Mouse (Mus musculus) forelimb bud, embryonic 11.5 days (tissue): ENCODE data around the gene Dyx1c1.

ENCODE experiments used
- DNase-seq: peaks from one replicate; pipeline ENCODE4 v3.0.0-alpha.2; 2012; ENCODE audit warnings: low read depth, low spot score

Gene Dyx1c1

DNA sequence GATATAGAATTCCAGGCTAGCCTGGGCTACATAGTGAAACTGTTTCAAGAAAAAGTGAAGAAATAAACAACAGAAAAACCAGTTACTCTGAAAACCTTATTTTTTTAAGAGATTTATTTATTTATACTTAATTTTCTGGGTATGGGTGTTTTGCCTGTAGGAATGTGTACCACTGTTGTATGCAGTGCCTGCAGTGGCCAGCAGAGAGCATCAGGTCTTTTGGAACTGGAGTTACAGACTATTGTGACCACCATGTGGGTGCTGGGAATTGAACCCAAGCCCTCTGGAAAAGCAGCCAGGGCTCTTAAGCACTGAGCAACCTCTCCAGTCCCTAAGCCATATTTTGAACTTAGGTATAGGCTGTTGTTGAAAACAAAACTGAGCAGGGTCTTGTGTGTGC lies 14.4 kb downstream of the Dyx1c1 start:
- DNase-seq: no peak

DNA sequence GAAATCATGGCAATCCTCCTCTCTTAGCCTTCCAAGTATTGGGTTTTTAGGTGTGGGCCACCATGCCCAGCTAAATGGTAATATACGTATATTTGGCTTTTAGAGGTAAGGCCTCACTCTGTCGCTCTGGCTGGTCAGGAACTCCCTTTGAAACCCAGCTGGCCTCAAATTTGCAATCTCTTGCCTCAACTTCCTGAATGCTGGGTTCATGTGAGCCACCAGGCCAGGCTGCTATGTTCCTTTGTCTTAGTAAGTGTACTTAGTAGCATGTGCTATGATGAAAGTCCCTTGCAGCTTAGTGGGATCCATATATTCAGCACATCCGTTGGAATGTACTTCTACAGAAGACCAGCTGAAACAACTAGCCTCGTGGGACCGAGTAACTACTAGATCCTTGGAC lies 16.1 kb downstream of the Dyx1c1 start:
- DNase-seq: no peak

DNA sequence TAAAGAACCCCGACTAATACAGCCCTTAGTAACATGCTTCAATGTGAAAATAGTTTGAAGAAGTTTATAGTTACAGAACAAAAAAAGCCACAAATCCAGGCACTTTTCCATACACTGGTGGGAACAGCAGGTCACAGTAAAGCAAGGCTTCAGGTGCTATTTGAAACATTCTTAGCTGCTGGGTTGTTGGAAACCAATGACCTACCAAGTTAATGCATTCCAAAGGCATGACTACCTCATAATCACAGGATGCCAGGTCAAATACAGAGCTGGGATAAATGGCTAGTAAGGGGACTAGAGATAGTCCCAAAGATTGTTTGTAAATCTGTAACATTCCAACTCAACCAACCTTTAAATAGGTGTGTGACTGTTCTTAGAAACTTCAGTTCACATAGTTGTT lies 16.7 kb downstream of the Dyx1c1 start:
- DNase-seq: no peak

DNA sequence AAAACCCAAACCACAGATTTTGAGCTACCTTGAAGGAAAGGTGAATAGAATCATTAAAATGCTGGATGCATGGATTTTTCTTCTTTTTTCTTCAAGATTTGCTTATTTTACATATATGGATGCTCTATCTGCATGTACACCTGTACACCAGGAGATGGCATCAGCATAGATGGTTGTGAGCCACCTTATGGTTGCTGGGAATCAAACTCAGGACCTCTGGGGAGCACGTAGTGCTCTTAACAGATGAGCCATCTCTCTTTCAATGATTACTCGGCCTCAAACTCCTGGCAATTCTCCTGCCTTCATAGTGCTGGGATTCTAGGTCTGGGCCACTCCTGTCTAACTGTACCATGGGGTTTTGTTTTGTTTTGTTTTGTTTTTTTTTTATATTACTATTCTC lies 24.5 kb downstream of the Dyx1c1 start:
- DNase-seq: no peak

DNA sequence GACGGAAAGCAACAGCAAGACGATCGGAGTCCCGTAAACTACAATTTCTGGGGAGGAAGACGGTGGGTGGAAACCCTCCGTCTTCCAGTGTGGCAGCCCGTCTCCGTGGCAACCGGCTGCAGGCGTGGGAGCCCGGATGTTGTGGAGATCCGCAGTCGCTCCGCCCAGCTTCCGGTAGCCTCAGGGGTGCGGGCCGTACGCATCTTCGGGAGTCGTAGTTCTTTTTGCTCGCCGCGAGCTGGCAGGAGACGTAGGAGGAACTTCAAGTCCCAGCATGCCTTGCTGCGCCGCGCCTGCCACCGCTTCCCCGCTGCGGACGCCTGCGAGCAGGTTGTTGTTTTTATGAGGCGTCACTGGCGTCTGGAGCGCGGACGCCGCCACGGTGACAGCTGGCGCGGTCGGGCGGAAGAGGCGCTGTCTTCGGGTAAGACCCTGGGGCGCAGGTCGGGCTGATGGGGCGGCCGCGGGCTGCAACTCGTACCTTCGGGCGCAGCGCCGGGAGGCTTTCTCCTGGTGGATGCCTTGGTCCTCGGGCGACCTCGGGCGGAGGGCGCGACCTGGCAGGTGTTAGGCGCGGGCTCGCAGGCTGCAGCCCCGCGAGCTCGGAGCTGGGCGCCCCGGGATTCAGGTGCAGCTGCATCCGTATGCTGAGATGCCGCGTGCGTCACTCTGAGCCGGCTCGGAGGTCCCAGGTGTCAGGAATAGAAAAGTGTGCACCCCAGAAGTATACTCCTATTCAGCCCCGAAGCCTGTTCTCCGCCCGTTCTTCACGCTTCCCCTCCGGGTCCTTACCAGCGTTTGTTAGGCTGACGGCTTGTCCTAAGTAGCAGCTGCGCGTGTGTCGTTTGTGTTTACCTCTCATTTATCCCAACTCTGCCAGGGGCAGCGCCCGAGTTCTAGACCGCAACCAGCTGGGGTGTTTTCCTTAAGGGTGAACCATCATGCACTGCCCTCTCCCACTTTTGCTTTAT lies 26.9 kb downstream of the Dyx1c1 start, which contains the start of the genes Ccpg1os and Ccpg1:
Ccpg1os (minus strand) TSS at position 133 of the 971 bp plus-strand sequence.
Ccpg1 (plus strand) TSS at position 180 of the 971 bp plus-strand sequence.
- DNase-seq: peak; percentile 97

DNA sequence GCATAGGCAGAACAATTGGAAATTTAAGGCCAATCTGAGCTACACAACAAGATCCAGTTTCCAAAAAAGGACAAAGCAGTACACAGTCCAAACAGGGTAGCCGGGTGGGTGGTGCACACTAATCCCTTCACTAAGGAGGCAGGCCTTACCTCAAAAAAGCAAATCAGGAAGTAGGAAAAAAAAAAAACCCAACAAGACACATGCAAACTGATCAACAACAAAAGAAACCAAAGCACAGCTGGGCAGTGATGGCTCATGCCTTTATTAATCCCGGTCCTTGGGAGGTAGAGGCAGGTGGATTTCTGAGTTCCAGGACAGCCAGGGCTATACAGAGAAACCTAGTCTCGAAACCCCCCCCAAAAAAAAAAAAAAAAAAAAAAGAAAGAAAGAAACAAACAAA lies 29.1 kb downstream of the Dyx1c1 start:
- no peak for DNase-seq

DNA sequence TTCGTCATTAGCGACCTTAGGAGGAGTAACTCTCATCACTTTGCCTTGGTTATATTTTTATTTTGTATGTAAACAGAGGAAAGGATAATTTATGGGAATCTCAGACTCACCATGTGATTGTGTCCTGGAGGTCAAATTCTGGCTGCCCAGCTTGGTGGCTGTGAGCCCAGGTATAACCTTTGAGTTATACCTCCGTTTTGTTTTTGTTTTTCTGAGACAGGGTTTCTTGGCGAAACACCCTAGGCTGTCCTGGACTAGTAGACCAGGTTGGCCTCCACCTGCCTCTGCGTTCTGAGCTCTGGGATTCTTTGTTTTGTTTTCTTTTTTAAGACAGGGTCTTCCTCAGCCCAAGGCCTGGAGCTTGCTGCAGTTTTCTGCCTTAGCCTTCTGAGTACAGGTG lies 30.1 kb downstream of the Dyx1c1 start:
- DNase-seq: no peak

DNA sequence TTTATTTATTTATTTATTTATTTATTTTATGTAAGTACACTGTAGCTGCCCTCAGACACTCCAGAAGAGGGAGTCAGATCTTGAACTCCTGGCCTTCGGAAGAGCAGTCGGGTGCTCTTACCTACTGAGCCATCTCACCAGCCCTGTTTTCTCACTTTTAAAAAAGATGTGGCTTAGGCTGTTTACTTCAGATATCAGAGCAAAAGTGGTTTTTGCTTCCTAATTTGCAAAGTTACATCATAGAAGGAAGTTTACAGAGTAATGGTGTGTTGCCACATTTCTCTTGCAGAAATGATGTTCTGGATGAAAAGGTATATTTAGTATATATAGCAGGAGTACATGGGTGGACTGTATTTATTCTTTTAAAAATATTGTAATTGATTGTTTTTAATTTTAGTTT lies 32.8 kb downstream of the Dyx1c1 start:
- DNase-seq: no peak

DNA sequence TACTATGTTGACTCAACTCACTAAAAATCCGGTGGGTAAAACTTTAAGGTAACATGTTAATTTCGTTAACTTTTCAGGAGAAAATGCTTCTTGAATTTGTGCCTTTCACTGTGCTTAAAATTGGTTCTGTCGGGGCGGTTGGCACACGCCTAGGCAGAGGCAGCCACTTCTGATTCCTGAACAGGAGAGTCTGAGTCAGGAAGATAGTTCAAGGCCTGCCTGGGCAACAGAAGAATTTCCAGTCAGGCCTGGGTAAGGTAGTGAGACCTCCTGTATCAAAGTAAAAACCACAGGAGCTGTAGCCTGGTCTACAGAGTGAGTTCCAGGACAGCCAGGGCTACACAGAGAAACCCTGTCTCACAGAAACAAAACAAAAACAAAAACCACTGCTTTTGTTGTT lies 34.0 kb downstream of the Dyx1c1 start:
- DNase-seq: no peak

DNA sequence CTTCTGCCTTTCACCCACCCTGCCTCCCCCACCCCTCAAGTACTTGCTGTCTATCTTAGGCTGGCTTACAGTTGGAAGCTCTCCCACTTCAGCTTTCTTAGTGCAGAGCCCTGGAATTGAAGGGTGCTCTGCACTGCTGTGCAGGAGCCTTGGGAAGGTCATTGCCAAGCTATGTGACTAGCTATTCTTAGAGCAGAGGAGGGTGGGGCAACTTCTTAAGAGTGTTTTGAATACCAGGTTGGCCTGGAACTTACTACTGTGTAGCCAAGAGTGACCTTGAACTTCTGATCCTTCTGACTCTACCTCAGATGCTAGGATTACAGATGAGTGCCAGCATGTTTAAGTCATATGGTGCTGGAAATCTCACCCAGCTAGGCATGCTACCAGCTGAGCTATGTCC lies 37.6 kb downstream of the Dyx1c1 start:
- DNase-seq: no peak

DNA sequence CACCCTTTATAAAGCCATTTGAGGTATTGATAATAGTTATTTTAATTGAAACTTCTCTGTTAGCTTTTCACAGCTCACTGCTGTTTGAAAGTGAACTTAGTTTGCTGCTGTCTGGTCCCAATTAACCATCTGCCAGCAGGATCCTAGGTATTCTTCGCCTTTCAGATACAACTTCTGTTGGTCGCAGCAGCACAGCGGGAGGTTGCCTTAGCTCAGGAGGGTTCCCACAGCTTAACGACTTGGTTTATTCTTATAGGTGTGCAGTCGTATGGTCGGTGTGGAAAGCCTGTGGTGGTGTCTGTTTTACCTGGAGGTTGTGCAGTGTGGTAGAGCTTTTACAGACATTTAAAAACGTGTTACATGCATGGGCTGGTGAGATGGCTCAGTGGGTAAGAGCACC lies 38.2 kb downstream of the Dyx1c1 start:
- DNase-seq: no peak

DNA sequence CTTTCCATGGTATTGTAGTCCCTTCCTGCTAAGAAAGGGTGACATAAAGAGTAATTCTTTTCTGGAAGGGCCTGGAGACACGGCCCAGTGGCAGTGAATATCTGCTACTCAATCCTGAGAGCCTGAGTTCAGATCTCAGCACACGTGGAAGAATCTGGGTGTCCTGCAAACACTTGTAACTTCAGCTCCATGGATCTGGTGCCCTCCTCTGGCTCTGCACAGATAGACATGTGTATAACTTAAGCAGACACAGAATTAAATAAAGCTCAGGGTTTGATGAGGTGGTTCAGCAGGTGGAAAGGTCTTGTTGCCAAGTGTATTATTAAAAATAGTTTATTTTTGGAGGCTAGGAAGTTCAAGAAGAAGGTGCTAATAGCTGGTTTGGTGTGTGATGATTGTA lies 41.9 kb downstream of the Dyx1c1 start:
- no peak for DNase-seq

DNA sequence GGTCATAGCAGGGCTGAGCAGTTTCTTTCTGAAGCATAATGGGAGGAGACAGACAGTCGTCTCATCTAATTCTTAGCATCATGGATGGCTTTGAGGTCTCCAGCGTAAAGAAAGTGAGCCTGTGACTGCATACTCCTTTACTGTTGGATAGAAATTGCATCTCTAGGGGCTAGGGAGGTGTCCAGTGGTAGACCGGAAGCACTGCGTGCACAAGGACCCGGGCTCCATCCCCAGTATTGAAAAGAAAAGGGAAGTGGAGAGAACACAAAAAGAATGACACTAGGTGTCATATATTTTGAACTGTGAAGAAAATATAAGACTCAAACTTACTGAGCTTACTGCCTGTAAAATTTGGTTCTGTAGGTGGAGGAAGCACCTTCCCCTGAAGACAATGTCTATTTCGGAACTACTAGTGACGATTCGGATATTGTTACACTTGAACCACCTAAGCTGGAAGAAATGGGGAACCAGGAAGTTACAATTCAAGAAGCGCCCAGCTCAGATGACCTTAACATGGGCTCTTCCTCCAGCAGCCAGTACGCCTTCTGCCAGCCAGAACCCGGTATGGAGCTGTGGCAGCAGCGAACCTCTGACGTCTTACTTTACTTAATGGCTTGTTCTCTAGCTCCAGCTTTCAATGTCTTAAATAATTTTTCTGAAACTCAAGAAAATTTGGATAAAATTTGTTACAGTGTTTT lies 42.9 kb downstream of the Dyx1c1 start:
- no peak for DNase-seq

DNA sequence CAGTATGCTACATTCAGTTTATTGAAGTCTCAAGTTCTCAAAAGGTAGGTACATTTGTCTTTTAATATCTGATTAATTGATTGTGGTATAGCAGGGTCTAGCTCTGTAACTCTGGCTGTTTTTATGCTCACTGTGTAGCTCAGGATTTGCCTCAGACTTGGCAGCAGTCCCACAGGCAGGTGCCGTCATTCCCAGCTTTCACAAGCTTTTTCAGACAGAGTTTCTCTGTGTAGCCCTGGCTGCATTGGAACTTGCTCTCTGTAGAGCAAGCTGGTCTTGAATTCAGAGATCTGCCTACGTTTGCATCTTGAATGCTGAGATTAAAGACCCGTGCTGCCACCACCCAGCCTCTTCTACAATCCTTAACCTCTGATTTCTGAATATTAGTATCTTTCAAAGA lies 43.6 kb downstream of the Dyx1c1 start:
- no peak for DNase-seq

DNA sequence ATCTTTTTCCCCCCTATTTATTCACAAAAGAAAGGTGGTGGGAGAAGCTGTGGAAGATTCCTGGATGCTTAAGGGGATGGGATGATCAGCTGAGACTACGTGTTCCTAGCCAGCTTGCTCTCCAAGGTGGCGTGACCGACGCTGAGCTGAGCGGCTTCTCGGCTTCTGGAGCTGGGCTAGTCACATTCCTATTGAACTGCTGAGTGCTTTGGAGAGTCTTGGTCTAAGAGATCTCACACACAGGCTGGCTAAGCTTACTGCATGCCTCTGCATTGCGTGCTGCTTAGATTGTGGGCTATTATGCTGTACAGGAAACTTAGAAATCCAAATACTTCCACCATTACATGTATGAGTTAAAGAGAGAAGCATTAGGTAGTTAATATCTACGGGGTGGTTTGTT lies 45.5 kb downstream of the Dyx1c1 start:
- no peak for DNase-seq

DNA sequence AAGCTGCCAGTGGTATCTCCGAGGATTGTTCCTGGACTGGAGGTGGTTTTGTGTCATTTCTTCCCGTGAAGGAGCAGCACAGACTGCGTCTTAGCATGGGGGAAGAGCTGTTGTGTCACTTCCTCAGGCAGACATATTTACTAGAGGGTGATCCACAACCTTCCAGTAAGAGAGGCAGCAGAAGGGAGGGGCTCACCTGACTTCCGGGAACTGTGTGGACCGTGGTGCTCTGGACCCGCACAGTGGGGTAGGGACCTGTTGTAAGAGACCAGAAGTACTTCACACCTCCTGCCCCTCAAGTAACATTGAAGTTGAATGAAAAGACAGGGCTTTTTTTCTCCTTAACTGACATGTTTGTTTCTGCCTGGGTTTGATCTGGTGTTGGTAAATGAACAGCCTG lies 46.5 kb downstream of the Dyx1c1 start:
- DNase-seq: no peak

DNA sequence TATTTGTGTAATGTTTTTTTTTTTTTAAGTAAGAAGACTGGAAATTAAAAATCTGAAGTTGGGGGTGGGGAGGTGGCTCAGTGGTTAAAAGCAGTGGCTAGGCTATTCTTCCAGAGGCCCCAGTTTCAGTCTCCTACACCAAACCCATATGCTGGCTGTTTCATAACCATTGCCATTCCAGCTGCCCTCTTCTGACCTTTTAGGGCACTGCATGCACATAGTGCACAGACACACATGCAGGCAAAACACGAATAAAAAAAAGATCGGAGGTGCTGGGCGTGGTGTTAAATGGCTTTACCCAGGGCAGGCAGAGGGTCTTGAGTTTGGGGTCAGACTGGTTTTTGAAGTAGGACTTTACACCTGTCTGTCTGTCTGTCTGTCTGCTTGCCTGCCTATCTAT lies 47.6 kb downstream of the Dyx1c1 start:
- no peak for DNase-seq

DNA sequence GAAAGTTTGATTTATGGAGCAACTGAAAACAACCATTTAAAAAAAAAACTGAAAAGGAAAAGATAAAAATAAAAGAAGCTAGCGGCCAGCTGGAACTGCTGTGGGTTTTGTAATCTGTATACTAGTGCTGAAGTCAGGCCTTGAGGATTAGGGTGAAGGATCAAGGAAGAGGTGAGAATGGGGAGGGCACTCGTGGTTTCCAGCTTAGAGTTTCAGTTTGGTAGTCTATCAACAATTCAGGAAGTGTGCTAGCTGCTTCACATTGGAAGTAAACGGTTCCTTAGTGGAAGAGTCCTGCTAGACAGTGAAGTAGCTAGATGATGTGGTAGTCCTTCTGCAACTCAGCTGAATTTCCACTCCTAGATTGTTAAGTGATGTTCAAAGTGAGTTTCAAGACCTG lies 49.8 kb downstream of the Dyx1c1 start:
- DNase-seq: no peak

DNA sequence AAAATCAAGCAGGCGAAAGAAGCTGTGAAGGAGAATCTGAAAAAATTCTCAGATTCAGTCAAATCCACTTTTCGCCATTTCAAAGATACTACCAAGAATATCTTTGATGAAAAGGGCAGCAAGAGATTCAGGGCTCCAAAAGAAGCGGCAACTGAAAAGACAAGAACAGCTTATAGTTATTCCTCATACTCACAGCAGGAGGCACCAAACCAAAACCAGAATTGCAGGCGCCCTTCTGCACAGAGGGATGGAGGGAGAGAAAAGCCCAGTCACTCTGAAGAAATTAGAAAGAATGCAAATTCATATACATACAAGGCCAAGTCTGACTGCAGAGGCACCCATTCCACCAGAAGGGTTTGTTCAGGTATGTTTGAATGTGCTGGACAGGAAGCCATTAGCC lies 54.0 kb downstream of the Dyx1c1 start:
- no peak for DNase-seq

DNA sequence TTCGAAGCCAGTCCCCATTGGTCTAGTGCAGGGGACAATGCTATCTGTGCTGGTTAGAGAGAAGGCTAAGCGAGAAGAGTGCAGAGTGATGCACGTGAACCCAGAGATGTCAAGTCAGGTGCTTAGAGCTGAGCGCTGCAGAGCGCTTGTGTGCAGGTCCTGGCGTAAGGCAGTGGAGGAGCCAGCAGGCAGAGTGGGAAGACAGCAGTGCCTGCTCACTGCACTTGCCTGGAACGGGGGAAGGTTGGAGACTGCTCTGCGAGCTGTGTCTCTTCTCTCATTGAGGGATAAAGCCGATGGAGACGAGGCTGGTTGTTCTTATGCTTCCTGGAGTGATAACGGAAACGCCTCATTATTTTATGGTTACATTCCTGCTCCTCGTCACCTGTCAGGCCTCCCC lies 56.1 kb downstream of the Dyx1c1 start:
- no peak for DNase-seq

DNA sequence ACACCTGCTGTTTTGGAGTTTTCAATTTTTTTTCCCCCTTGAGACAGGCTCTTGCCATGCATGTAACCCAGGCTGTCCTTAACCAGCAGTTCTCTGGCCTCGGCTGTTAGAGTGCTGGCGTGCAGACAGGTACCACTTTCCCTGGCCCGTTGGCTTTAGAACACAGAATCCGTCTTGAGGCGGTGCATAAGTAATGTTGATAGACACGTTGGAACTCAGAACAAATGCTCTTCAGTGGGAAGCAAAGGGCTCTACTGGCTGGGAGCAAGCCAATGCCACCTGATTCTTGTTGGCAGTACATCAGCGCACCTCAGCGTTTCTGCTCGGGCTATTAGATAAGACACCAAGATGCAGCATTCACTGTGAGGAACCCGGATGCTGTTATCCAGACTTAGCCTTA lies 61.3 kb downstream of the Dyx1c1 start:
- no peak for DNase-seq

DNA sequence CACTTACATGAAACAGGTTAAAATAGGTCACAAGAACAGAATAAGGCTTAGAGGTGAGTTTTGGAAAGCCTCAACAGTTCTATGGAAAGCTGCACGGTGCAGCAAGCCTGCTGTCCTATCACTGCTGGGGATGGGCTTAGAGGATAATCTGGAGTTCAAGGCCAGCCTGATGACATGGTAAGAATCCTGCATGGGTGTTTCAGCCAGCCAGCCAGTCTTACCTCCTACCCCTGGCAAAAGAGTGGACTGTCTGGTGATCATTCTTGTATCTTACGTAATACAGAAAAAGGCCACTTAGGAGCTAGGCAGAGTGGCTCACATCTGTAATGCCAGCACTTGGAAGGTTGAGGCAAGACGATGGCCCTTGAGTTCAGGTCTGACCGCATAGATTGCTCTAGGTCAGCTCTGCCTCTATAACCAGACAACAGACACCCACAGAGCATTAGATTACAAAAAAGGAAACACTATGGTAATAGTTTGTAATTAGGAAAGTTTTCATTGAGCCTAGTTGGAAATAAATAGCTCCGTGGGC lies 62.0 kb downstream of the Dyx1c1 start:
- no peak for DNase-seq
